Mouse (Mus musculus) lung, adult 2 months (tissue): Measurements from ENCODE around the gene Fam19a5. TPM values are rescaled to one million over a fixed set of nuclear protein-coding genes. Genes with fewer than 3 reads are reported as not detected.

ENCODE experiments used
- DNase-seq: peaks from one replicate; pipeline ENCODE4 v3.0.0; 2022
- H3K4me1 ChIP-seq: fragments of 200-500 bp; 2 replicates; pipeline ENCODE4 v1.6.1; 2011; ENCODE audit warnings: low read length; ENCODE audit not compliant: control insufficient read depth, insufficient read depth
- H3K4me3 ChIP-seq: fragments of 200-500 bp; replicated peaks from 2 replicates; pipeline ENCODE3; 2011; ENCODE audit warnings: low read depth, mild to moderate bottlenecking, control low read depth, low read length; ENCODE audit errors: extremely low read depth
- CTCF ChIP-seq: fragments of 200-500 bp; IDR thresholded peaks from 2 replicates; pipeline ENCODE4 v1.5.1; 2011; ENCODE audit warnings: mild to moderate bottlenecking, low read length, control low read depth; ENCODE audit not compliant: insufficient read depth
- POLR2A ChIP-seq: fragments of 200-500 bp; IDR thresholded peaks from 2 replicates; pipeline ENCODE4 v1.6.1; 2011; ENCODE audit warnings: low read depth, mild to moderate bottlenecking, control low read depth, low read length, borderline replicate concordance; ENCODE audit errors: extremely low read depth
- WGBS: fragments of 180-500 bp; shearing (Covaris S2); methylation state at CpG from one replicate; pipeline ENCODE4 v1.1.7; 2018; 5-methylcytosine and 5-hydroxymethylcytosine counted together
- polyA plus RNA-seq: library from polyadenylated mRNA; depleted of rRNA; stranded (reverse); fragments of >200 nt; gene quantifications from 2 replicates; pipeline ENCODE4 v1.2.3, GENCODE M21; 2012

Fam19a5 gene
- polyA plus RNA-seq, 1 experiment = 1.8 TPM

GRCm38 (mm10) chr15:87625236-87626023 lies 81.3 kb downstream of the Fam19a5 start:
- Histone ChIP-seq H3K4me1 (no peaks in the 10 kb centered on the region), H3K4me3 (peak overlapping the region; percentile 25)
- peak; percentile 54 for TF ChIP-seq CTCF
- TF ChIP-seq POLR2A = no peak
- WGBS = under 1% methylated on average over 65 of the region's 68 CpGs
- DNase-seq = peak; percentile 62

GRCm38 (mm10) chr15:87635272-87635671 lies 91.2 kb downstream of the Fam19a5 start:
- H3K4me3 ChIP-seq = no peak overlapping the region
- TF ChIP-seq POLR2A (no peak), CTCF (no peak)
- no peaks in the 10 kb centered on the region for H3K4me1 ChIP-seq
- WGBS = 91% methylated on average over 5 of the region's 5 CpGs
- no peak for DNase-seq

- 89% methylated on average over 4 of the region's 4 CpGs for WGBS
- DNase-seq = no peak
- no peaks in the 10 kb centered on the region for H3K4me1 ChIP-seq
- H3K4me3 ChIP-seq = no peak overlapping the region
- TF ChIP-seq POLR2A = no peak
- no peak for TF ChIP-seq CTCF
Measured at GRCm38 (mm10) chr15:87636407-87636806, 92.3 kb downstream of the Fam19a5 start.

GRCm38 (mm10) chr15:87637234-87637633 lies 93.1 kb downstream of the Fam19a5 start:
- no peak overlapping the region for H3K4me3 ChIP-seq
- no peaks in the 10 kb centered on the region for H3K4me1 ChIP-seq
- TF ChIP-seq CTCF (no peak), POLR2A (no peak)
- DNase-seq = no peak

- TF ChIP-seq CTCF (no peak), POLR2A (no peak)
- 82% methylated on average over 11 of the region's 11 CpGs for WGBS
- no peak for DNase-seq
- H3K4me1 ChIP-seq = no peaks in the 10 kb centered on the region
- no peak overlapping the region for H3K4me3 ChIP-seq
Measured at GRCm38 (mm10) chr15:87638270-87638669, 94.2 kb downstream of the Fam19a5 start.

GRCm38 (mm10) chr15:87646313-87647061 lies 102.4 kb downstream of the Fam19a5 start:
- no peak for DNase-seq
- H3K4me3 ChIP-seq = no peak overlapping the region
- TF ChIP-seq CTCF (no peak), POLR2A (no peak)
- WGBS = 57% methylated on average over 5 of the region's 5 CpGs
- no peaks in the 10 kb centered on the region for H3K4me1 ChIP-seq

- no peak for TF ChIP-seq POLR2A
- TF ChIP-seq CTCF = no peak
- no peak for DNase-seq
- H3K4me3 ChIP-seq = no peak overlapping the region
- WGBS = 84% methylated on average over 2 of the region's 2 CpGs
- no peaks in the 10 kb centered on the region for H3K4me1 ChIP-seq
Measured at GRCm38 (mm10) chr15:87649651-87650050, 105.6 kb downstream of the Fam19a5 start.

- no peak overlapping the region for H3K4me3 ChIP-seq
- no peak for TF ChIP-seq CTCF
- TF ChIP-seq POLR2A = no peak
- no peaks in the 10 kb centered on the region for H3K4me1 ChIP-seq
- WGBS = 54% methylated on average over 6 of the region's 6 CpGs
- no peak for DNase-seq
Measured at GRCm38 (mm10) chr15:87654551-87654950, 110.5 kb downstream of the Fam19a5 start.

- Histone ChIP-seq H3K4me3 (no peak overlapping the region), H3K4me1 (no peaks in the 10 kb centered on the region)
- no peak for DNase-seq
- no peak for TF ChIP-seq POLR2A
- no peak for TF ChIP-seq CTCF
- 74% methylated on average over 20 of the region's 20 CpGs for WGBS
Measured at GRCm38 (mm10) chr15:87656496-87657155, 112.5 kb downstream of the Fam19a5 start.
